Mouse (Mus musculus): ENCODE measurements around the gene Rorb. TPM values are rescaled to one million over a fixed set of nuclear protein-coding genes. Genes with fewer than 3 reads are reported as not detected.

Gene Rorb
- polyA plus RNA-seq, 1 experiment from 2014 or later: 0.01 TPM

DNA sequence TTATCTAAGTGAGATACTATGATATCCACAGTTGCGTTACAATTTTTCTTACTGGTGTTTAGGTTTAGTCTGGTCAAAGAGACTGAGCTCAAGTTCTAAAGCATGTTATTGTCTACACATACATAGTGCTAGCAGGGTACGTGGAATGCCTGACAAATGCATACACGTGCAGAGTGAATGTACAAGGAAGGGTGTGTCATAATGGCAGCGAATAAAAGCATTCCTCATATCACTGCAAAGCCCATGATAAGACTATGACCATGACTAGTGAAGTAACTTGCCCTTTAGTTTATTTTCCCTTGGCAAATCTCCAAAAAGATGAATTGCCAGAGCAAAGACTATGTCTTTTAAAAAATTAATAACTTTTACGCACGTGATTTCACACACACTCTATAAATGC is 13.8 kb downstream of the Rorb start:
- DNase-seq (no peak), ATAC-seq (ENCODE audit: low read depth) (no peak)
- Histone ChIP-seq H3K4me2 (no peak overlapping the region), H3K36me3 (no peaks in the 10 kb centered on the region), H3K9me3 (replicated peaks) (no peaks in the 10 kb centered on the region), H3K4me1 (replicated peaks) (no peaks in the 10 kb centered on the region), H3K27ac (no peak overlapping the region), H3K9ac (no peak overlapping the region), H3K27me3 (no peaks in the 10 kb centered on the region), H3K4me3 (replicated peaks) (no peak overlapping the region)
- 67% methylated on average over 6 of the region's 6 CpGs for WGBS (ENCODE audit: insufficient replicate concordance)

DNA sequence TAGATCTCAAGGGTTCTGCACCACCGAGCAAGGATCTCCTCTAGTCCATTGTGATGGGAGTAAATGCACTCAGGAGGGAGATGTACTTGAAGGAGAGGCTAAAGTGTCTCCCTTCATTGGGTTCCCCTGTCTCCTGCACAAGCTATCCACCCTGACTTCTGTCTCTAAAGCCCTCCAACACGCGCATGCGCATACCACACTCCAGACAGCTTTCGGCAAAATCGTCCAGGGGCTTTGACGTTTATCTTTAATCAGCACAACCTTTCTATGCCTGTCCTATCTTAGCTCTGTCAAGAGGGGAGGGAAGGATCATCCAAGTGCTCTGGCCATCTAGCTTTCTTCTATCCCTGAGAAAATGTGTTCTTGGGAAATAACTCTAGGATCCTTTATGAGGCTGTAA is 21.6 kb downstream of the Rorb start:
- Histone ChIP-seq H3K27ac (no peak overlapping the region), H3K4me3 (replicated peaks) (no peak overlapping the region), H3K36me3 (no peaks in the 10 kb centered on the region), H3K27me3 (no peaks in the 10 kb centered on the region), H3K4me1 (replicated peaks) (no peaks in the 10 kb centered on the region), H3K4me2 (no peak overlapping the region), H3K9ac (no peak overlapping the region), H3K9me3 (replicated peaks) (no peaks in the 10 kb centered on the region)
- 69% methylated on average over 7 of the region's 7 CpGs for WGBS (ENCODE audit: insufficient replicate concordance)
- ATAC-seq (ENCODE audit: low read depth) (no peak), DNase-seq (no peak)

DNA sequence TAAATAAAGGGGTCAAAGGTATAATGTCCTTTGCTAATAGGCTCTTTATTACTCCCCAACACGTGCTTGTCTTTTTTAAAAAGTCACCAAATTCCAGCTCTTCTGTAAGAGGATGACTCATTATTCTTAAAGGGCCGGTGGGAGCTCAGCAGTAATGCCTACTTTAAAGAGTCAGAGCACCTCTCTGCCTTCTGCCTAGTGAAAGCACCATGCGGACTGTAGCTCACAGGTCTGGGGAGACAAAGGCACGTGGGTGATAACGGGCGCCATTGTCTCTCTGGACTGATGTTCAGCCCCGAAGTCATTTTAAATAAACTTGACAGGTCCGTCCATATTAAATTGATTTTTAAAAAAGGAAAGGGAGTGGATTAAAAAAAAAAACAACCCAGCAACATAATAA is 33.1 kb downstream of the Rorb start:
- WGBS (ENCODE audit: insufficient replicate concordance): 63% methylated on average over 8 of the region's 8 CpGs
- no peak overlapping the region for H3K4me3 ChIP-seq (replicated peaks)
- H3K27me3 ChIP-seq: no peaks in the 10 kb centered on the region
- DNase-seq (no peak), ATAC-seq (ENCODE audit: low read depth) (no peak)
- H3K4me1 ChIP-seq (replicated peaks): no peaks in the 10 kb centered on the region
- no peak overlapping the region for H3K27ac ChIP-seq
- no peak overlapping the region for H3K9ac ChIP-seq
- H3K4me2 ChIP-seq: no peak overlapping the region
- H3K9me3 ChIP-seq (replicated peaks): no peaks in the 10 kb centered on the region
- H3K36me3 ChIP-seq: no peaks in the 10 kb centered on the region

DNA sequence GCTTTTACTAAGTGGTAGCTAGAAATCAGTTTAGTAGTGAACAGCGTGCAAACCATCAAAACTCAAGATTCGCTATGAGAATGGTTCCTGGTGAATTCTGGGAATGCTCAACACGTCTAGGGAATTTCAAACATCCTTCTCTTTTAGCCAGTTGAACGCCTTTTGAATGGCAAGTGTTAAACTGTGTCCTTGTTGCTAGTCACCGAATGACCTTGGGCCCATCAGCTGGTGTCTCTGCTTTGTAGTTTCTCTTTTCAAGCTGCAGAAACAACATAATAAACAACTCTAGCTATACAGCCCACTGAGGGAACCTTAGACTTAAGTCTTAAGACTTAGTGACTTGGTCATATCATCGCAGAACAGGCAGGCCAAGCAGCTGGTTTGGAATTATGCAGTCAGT is 36.2 kb downstream of the Rorb start:
- Histone ChIP-seq H3K27me3 (no peaks in the 10 kb centered on the region), H3K36me3 (no peaks in the 10 kb centered on the region), H3K9ac (no peak overlapping the region), H3K4me1 (replicated peaks) (no peaks in the 10 kb centered on the region), H3K27ac (no peak overlapping the region), H3K4me3 (replicated peaks) (no peak overlapping the region), H3K4me2 (no peak overlapping the region), H3K9me3 (replicated peaks) (no peaks in the 10 kb centered on the region)
- ATAC-seq (ENCODE audit: low read depth) (no peak), DNase-seq (no peak)
- 68% methylated on average over 6 of the region's 6 CpGs for WGBS (ENCODE audit: insufficient replicate concordance)

DNA sequence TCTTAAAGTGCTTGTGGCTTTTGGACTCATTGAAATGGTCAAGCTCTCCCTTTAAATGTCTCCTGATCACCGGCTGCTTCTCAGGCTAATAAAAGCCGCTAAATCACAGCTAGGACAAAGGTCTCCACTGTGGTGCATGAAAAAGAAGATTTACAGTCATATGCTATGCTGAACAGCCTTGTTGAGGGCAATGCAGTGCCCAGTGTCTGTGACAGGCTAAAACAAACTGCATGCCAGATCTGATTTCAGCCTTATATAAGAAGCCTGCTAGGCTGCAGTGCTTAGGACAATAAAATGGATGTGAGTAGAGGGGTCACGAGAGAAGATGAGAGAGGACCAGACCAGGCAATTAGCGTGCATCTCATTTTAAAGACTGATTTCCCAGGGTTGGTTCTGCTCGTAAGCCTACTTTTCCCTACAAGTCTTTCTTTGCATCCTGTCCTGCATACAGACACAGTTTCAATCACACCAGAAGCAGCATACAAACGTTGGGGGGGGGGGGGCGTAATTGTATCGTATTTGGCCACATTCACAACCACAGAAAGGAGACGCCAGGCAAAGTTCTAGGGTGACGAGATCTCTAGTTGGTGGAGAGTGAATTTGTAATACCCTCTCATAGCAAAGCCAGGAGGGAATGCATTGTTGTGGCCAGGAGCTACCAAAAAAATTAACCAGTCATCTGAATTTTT is 52.1 kb downstream of the Rorb start:
- Histone ChIP-seq H3K9me3 (replicated peaks) (no peaks in the 10 kb centered on the region), H3K4me2 (no peak overlapping the region), H3K36me3 (no peaks in the 10 kb centered on the region), H3K4me1 (replicated peaks) (no peaks in the 10 kb centered on the region), H3K27ac (no peak overlapping the region), H3K4me3 (replicated peaks) (no peak overlapping the region), H3K27me3 (no peaks in the 10 kb centered on the region), H3K9ac (no peak overlapping the region)
- DNase-seq (no peak), ATAC-seq (ENCODE audit: low read depth) (no peak)
- WGBS (ENCODE audit: insufficient replicate concordance): 52% methylated on average over 10 of the region's 10 CpGs

DNA sequence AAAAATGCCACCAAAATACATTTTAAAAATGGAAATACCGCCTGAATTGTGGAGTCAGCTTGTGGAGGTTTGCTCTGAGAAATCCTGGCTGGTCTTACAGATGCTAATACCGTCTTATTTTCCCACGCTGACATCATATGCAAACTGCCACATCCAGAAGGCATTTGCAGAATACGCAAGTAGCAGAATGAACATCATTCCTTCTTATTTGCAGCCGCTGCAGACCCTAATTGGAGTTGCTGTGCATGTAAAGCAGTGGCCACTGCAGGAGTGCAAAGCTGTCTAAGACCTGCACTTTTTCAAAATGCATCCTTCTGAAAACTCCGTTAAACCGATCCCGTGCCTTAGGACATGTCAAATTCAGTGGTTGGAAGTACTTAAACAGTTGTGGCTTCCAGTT is 52.8 kb downstream of the Rorb start:
- no peak for DNase-seq
- H3K4me1 ChIP-seq (replicated peaks): no peaks in the 10 kb centered on the region
- 71% methylated on average over 8 of the region's 8 CpGs for WGBS (ENCODE audit: insufficient replicate concordance)

DNA sequence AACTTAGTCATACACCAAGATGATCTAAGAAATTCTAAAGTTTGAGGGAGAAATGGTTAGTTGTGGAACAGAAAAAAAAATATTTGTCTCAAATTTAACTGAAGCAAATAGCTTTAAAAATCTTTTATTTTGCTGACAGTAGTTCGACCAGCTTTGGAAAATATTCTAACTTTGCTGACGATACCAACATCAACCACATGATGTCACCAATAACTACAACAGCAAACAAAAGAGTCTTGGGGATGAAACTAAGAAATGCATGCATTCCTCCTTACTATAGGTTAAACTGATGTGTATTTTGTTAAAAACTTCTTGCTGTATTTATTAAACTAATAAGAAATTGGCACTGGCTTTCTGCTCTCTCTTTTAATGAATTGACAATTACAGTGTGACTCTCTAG is 67.9 kb downstream of the Rorb start:
- H3K4me3 ChIP-seq (replicated peaks): no peak overlapping the region

More for the DNA sequence above, 52.8 kb downstream of the Rorb start:
- no peak for ATAC-seq (ENCODE audit: low read depth)
- H3K4me3 ChIP-seq (replicated peaks): no peak overlapping the region
- H3K36me3 ChIP-seq: no peaks in the 10 kb centered on the region
- no peaks in the 10 kb centered on the region for H3K9me3 ChIP-seq (replicated peaks)
- H3K27me3 ChIP-seq: no peaks in the 10 kb centered on the region
- no peak overlapping the region for H3K9ac ChIP-seq
- no peak overlapping the region for H3K27ac ChIP-seq
- H3K4me2 ChIP-seq: no peak overlapping the region

DNA sequence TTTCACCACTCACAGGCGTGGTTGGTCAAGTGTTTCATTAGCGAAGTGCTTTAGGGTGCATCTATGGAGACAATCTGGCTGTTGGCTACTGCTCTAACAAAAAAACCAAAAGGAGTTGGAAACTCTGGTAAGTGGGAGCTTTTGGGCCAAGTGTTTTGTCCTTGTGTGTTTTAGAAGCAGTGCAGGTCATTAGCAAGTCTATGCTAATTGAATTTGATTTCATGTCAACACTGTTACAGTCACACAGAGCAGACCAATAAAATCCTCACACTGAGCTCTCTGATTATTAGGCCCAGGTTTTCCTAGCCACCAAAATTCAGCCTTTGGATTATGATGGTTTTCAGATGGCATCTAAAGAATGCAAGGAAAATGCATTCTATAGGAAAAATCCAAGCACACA is 70.2 kb downstream of the Rorb start:
- Histone ChIP-seq H3K4me1 (replicated peaks) (no peaks in the 10 kb centered on the region), H3K9me3 (replicated peaks) (no peaks in the 10 kb centered on the region), H3K27ac (no peak overlapping the region), H3K4me3 (replicated peaks) (no peak overlapping the region), H3K27me3 (no peaks in the 10 kb centered on the region), H3K36me3 (no peaks in the 10 kb centered on the region), H3K4me2 (no peak overlapping the region), H3K9ac (no peak overlapping the region)
- no peak for DNase-seq
- no peak for ATAC-seq (ENCODE audit: low read depth)
- 48% methylated on average over 2 of the region's 2 CpGs for WGBS (ENCODE audit: insufficient replicate concordance)

More for the DNA sequence above, 67.9 kb downstream of the Rorb start:
- no peak overlapping the region for H3K9ac ChIP-seq
- WGBS (ENCODE audit: insufficient replicate concordance): 37% methylated on average over 2 of the region's 2 CpGs
- no peak overlapping the region for H3K27ac ChIP-seq
- no peaks in the 10 kb centered on the region for H3K36me3 ChIP-seq
- no peak overlapping the region for H3K4me2 ChIP-seq
- ATAC-seq (ENCODE audit: low read depth) (no peak), DNase-seq (no peak)
- H3K9me3 ChIP-seq (replicated peaks): no peaks in the 10 kb centered on the region
- H3K27me3 ChIP-seq: no peaks in the 10 kb centered on the region
- no peaks in the 10 kb centered on the region for H3K4me1 ChIP-seq (replicated peaks)

DNA sequence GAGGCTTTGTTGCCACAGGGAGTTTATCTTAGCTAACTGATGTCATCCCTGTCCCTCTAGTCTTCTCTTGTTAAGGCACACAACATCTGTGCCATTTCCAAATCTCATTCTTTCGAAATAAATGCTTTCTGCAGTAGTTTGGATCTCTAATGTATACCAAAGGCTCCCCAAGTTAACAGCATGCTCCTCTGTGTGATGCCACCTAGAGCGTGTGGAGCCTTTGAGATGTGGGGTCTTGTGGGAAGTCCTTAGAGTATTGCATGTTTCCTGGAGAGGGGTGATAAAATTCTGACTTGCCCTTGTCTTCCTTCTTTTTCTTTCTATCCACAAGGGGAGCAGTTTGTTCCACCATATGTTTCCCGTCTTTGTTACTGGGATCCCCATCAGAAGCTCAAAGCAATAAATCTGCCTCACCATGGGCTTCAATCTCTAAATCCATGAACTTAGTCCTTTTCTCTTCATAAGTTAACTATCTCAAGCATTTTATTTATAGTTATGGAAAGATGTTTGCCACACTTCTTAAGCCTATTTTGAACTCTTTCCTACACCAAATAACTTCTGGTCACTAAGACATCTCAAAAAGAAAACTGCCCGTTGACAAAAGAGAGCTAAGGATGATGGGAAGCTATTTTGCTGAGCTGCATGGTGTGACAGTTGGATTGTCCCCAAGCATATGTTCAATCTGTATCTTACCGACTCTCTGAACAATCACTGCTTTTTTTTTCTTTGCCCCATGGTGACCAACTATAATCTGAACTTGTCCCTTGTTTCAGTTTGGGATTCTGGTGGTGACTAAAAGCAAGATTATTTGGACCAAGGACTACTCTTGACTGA is 76.3 kb downstream of the Rorb start:
- H3K27ac ChIP-seq: no peak overlapping the region
- H3K4me3 ChIP-seq (replicated peaks): no peak overlapping the region
- ATAC-seq (ENCODE audit: low read depth) (no peak), DNase-seq (no peak)
- H3K4me2 ChIP-seq: no peak overlapping the region
- no peaks in the 10 kb centered on the region for H3K4me1 ChIP-seq (replicated peaks)
- WGBS (ENCODE audit: insufficient replicate concordance): 52% methylated on average over 5 of the region's 5 CpGs
- H3K27me3 ChIP-seq: no peaks in the 10 kb centered on the region
- no peak overlapping the region for H3K9ac ChIP-seq
- no peaks in the 10 kb centered on the region for H3K36me3 ChIP-seq
- H3K9me3 ChIP-seq (replicated peaks): no peaks in the 10 kb centered on the region

DNA sequence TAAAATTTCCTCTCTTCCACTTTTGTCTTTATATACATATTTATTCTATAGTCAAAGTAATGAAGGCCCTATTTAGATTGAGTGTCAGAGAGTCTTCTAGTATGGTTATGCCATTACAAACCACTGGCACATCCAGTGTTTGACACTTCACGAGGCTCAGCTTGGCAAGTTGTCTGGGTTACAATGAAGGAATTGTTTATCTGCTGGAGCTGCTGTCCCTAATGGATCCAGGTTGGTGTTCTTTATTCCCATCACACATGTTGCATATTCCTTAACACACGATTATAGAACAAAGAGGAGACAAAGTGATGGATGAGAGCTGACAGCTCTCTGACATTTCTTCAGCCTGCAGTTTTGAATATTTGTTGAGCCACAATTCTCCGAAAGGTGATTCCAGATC is 77.0 kb downstream of the Rorb start:
- no peak for ATAC-seq (ENCODE audit: low read depth)
- 61% methylated on average over 3 of the region's 3 CpGs for WGBS (ENCODE audit: insufficient replicate concordance)
- Histone ChIP-seq H3K4me2 (no peak overlapping the region), H3K27ac (no peak overlapping the region), H3K9me3 (replicated peaks) (no peaks in the 10 kb centered on the region), H3K4me1 (replicated peaks) (no peaks in the 10 kb centered on the region), H3K9ac (no peak overlapping the region), H3K36me3 (no peaks in the 10 kb centered on the region), H3K4me3 (replicated peaks) (no peak overlapping the region), H3K27me3 (no peaks in the 10 kb centered on the region)
- no peak for DNase-seq

DNA sequence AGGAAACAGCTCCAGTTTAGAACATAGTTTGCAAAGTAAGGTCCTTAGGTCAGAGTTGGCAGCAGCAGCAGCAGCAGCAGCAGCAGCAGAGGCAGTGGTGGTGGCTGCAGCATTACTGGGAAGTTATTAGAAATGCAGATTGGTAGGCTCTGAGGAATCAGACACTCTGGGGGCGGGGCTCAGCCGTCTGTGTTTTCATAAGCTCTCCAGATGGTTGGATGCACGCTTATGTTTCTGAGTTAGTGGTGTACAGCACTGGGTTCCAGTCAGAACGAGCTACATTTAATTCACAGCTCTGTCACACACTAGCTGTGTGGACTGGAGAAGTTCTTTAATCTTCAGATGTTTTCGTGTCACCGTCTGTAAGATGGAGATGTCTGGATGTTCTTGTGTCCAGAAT is 105.9 kb downstream of the Rorb start:
- DNase-seq (no peak), ATAC-seq (ENCODE audit: low read depth) (no peak)
- Histone ChIP-seq H3K27ac (no peak overlapping the region), H3K9me3 (replicated peaks) (no peaks in the 10 kb centered on the region), H3K4me3 (replicated peaks) (no peak overlapping the region), H3K36me3 (no peaks in the 10 kb centered on the region), H3K4me2 (no peak overlapping the region), H3K4me1 (replicated peaks) (no peaks in the 10 kb centered on the region), H3K27me3 (no peaks in the 10 kb centered on the region), H3K9ac (no peak overlapping the region)
- 56% methylated on average over 6 of the region's 6 CpGs for WGBS (ENCODE audit: insufficient replicate concordance)

Measured in liver, embryonic 13.5 days (tissue).